Mouse (Mus musculus): ENCODE results near the gene Aup1. TPM values are rescaled to one million over a fixed set of nuclear protein-coding genes. Genes with fewer than 3 reads are reported as not detected.

Gene Aup1
- total RNA-seq, 2 experiments from 2014 or later = 65.5 to 73.0 TPM

GRCm38 (mm10) chr6:83066441-83066840 is 12.1 kb downstream of the Aup1 start:
- intact Hi-C loops (cut with DNase I) = loop anchor here (2.0 kb wide), 1 partner anchor 76 kb away; no protein-coding TSS in a partner anchor

GRCm38 (mm10) chr6:83068221-83068620 is 13.9 kb downstream of the Aup1 start:
- intact Hi-C loops (cut with DNase I) = no loop called here
- no peak for DNase-seq (ENCODE audit: low spot score)

More at GRCm38 (mm10) chr6:83066441-83066840, 12.1 kb downstream of the Aup1 start:
- DNase-seq (ENCODE audit: low spot score) = no peak

GRCm38 (mm10) chr6:83068706-83069487 is 14.6 kb downstream of the Aup1 start:
- intact Hi-C loops (cut with DNase I) = no loop called here
- DNase-seq (ENCODE audit: low spot score) = no peak

- no peak for DNase-seq (ENCODE audit: low spot score)
- intact Hi-C loops (cut with DNase I) = no loop called here
Observed at GRCm38 (mm10) chr6:83069488-83070246, 15.3 kb downstream of the Aup1 start.

- no peak for DNase-seq (ENCODE audit: low spot score)
- intact Hi-C loops (cut with DNase I) = no loop called here
Observed at GRCm38 (mm10) chr6:83070247-83070310, 15.8 kb downstream of the Aup1 start, which contains the start of gene Tlx2. Gene Tlx2, minus strand, starts transcription at chr6:83070293.

GRCm38 (mm10) chr6:83070311-83071219 is 16.2 kb downstream of the Aup1 start:
- DNase-seq (ENCODE audit: low spot score) = no peak
- intact Hi-C loops (cut with DNase I) = no loop called here

- intact Hi-C loops (cut with DNase I) = no loop called here
- DNase-seq (ENCODE audit: low spot score) = no peak
Observed at GRCm38 (mm10) chr6:83071220-83071619, 16.9 kb downstream of the Aup1 start.

- DNase-seq (ENCODE audit: low spot score) = no peak
- intact Hi-C loops (cut with DNase I) = no loop called here
Observed at GRCm38 (mm10) chr6:83074979-83075378, 20.7 kb downstream of the Aup1 start.

- no peak for DNase-seq (ENCODE audit: low spot score)
- intact Hi-C loops (cut with DNase I) = loop anchor here (2.0 kb wide), 1 partner anchor 81 kb away; no protein-coding TSS in a partner anchor
Observed at GRCm38 (mm10) chr6:83077630-83078323, 23.5 kb downstream of the Aup1 start, which contains the start of gene Pcgf1. Gene Pcgf1, plus strand, starts transcription at chr6:83077869.

GRCm38 (mm10) chr6:83078324-83078858 is 24.1 kb downstream of the Aup1 start:
- intact Hi-C loops (cut with DNase I) = no loop called here
- peak; percentile 98 for DNase-seq (ENCODE audit: low spot score)

- intact Hi-C loops (cut with DNase I) = no loop called here
- no peak for DNase-seq (ENCODE audit: low spot score)
Observed at GRCm38 (mm10) chr6:83080210-83080609, 25.9 kb downstream of the Aup1 start.

- DNase-seq (ENCODE audit: low spot score) = no peak
- intact Hi-C loops (cut with DNase I) = no loop called here
Observed at GRCm38 (mm10) chr6:83083497-83083896, 29.2 kb downstream of the Aup1 start.

- no peak for DNase-seq (ENCODE audit: low spot score)
- intact Hi-C loops (cut with DNase I) = no loop called here
Observed at GRCm38 (mm10) chr6:83084477-83084876, 30.2 kb downstream of the Aup1 start.

GRCm38 (mm10) chr6:83086121-83087035 is 32.1 kb downstream of the Aup1 start, which contains the start of gene Lbx2:
Gene Lbx2, plus strand, starts transcription at chr6:83086367.
- no peak for DNase-seq (ENCODE audit: low spot score)
- intact Hi-C loops (cut with DNase I) = no loop called here

GRCm38 (mm10) chr6:83087205-83087925 is 33.0 kb downstream of the Aup1 start:
- no peak for DNase-seq (ENCODE audit: low spot score)
- intact Hi-C loops (cut with DNase I) = no loop called here

GRCm38 (mm10) chr6:83087926-83088260 is 33.6 kb downstream of the Aup1 start:
- intact Hi-C loops (cut with DNase I) = no loop called here
- no peak for DNase-seq (ENCODE audit: low spot score)

GRCm38 (mm10) chr6:83092416-83093127 is 38.3 kb downstream of the Aup1 start:
- intact Hi-C loops (cut with DNase I) = no loop called here
- DNase-seq (ENCODE audit: low spot score) = no peak

Measured in heart, postnatal 25 days (tissue).